Mouse (Mus musculus) hindbrain, embryonic 14.5 days (tissue): Measurements from ENCODE around the gene Nfkb2. TPM values are rescaled to one million over a fixed set of nuclear protein-coding genes. Genes with fewer than 3 reads are reported as not detected.

ENCODE experiments used
- ATAC-seq: fragments of 200-750 bp; cut with Nextera tagmentation; 2 replicates; pipeline ENCODE4 v1.8.0; 2017; ENCODE audit warnings: moderate number of reproducible peaks, mild to moderate bottlenecking, moderate TSS enrichment, moderate library complexity; ENCODE audit not compliant: low FRiP score
- DNase-seq: peaks from one replicate; pipeline ENCODE4 v3.0.0-alpha.2; 2015; ENCODE audit warnings: low spot score
- H3K27ac ChIP-seq: fragments of 300-500 bp; sonication (generic); 2 replicates; pipeline ENCODE4 v1.5.1; 2014; ENCODE audit warnings: mild to moderate bottlenecking, moderate library complexity
- H3K27me3 ChIP-seq: fragments of 300-500 bp; sonication (generic); 2 replicates; pipeline ENCODE4 v1.6.1; 2014; ENCODE audit warnings: mild to moderate bottlenecking, low read length, mixed read lengths; ENCODE audit not compliant: control insufficient read depth, insufficient read depth
- H3K36me3 ChIP-seq: fragments of 300-500 bp; sonication (generic); replicated peaks from 2 replicates; pipeline ENCODE4 v1.6.1; 2014; ENCODE audit not compliant: control insufficient read depth, insufficient read depth
- H3K4me1 ChIP-seq: fragments of 300-500 bp; sonication (generic); replicated peaks from 2 replicates; pipeline ENCODE4 v1.6.1; 2014; ENCODE audit warnings: antibody characterized with exemption, low read length, mixed read lengths; ENCODE audit not compliant: control insufficient read depth, insufficient read depth
- H3K4me2 ChIP-seq: fragments of 300-500 bp; sonication (generic); replicated peaks from 2 replicates; pipeline ENCODE4 v1.6.1; 2014; ENCODE audit warnings: mild to moderate bottlenecking, moderate library complexity
- H3K4me3 ChIP-seq: fragments of 300-500 bp; sonication (generic); replicated peaks from 2 replicates; pipeline ENCODE4 v1.5.1; 2014; ENCODE audit warnings: mild to moderate bottlenecking, low read length
- H3K9ac ChIP-seq: fragments of 300-500 bp; sonication (generic); 2 replicates; pipeline ENCODE4 v1.6.1; 2014
- H3K9me3 ChIP-seq: fragments of 300-500 bp; sonication (generic); 2 replicates; pipeline ENCODE4 v1.6.1; 2016; ENCODE audit warnings: low read length; ENCODE audit not compliant: control insufficient read depth
- WGBS: fragments of 180-500 bp; shearing (Covaris S2); extraction: QIAGEN DNeasy Blood & Tissue Kit; methylation state at CpG from one replicate; pipeline ENCODE4 v1.1.7; 2014; 5-methylcytosine and 5-hydroxymethylcytosine counted together
- polyA plus RNA-seq: library from polyadenylated mRNA; unstranded; fragments of >200 nt; fragmentation: Nextera tagmentation; extraction: Ambion mirVana; gene quantifications from 2 replicates; pipeline ENCODE4 v1.2.1, GENCODE M21; 2014

The Nfkb2 gene
- polyA plus RNA-seq, 1 experiment from 2014 or later: 1.9 TPM

GRCm38 (mm10) chr19:46290535-46291105, 13.5 kb upstream of the Nfkb2 start:
- no peak overlapping the region for H3K27ac ChIP-seq
- H3K9ac ChIP-seq: no peak overlapping the region
- H3K4me2 ChIP-seq: no peak overlapping the region
- no peaks in the 10 kb centered on the region for H3K27me3 ChIP-seq
- DNase-seq (no peak), ATAC-seq (no peak)
- no peak overlapping the region for H3K4me3 ChIP-seq
- H3K36me3 ChIP-seq: peaks cover 22% of the 10 kb centered on the region
- no peaks in the 10 kb centered on the region for H3K4me1 ChIP-seq
- H3K9me3 ChIP-seq: no peaks in the 10 kb centered on the region
- 69% methylated on average over 12 of the region's 12 CpGs for WGBS

- Histone ChIP-seq H3K9me3 (no peaks in the 10 kb centered on the region), H3K4me2 (no peak overlapping the region), H3K27me3 (no peaks in the 10 kb centered on the region), H3K36me3 (no peaks in the 10 kb centered on the region), H3K27ac (no peak overlapping the region), H3K9ac (no peak overlapping the region), H3K4me3 (no peak overlapping the region), H3K4me1 (no peaks in the 10 kb centered on the region)
- 72% methylated on average over 4 of the region's 4 CpGs for WGBS
- no peak for DNase-seq
- ATAC-seq: no peak
These were observed 7.2 kb upstream of the Nfkb2 start for GRCm38 (mm10) chr19:46296938-46297337.

DNA sequence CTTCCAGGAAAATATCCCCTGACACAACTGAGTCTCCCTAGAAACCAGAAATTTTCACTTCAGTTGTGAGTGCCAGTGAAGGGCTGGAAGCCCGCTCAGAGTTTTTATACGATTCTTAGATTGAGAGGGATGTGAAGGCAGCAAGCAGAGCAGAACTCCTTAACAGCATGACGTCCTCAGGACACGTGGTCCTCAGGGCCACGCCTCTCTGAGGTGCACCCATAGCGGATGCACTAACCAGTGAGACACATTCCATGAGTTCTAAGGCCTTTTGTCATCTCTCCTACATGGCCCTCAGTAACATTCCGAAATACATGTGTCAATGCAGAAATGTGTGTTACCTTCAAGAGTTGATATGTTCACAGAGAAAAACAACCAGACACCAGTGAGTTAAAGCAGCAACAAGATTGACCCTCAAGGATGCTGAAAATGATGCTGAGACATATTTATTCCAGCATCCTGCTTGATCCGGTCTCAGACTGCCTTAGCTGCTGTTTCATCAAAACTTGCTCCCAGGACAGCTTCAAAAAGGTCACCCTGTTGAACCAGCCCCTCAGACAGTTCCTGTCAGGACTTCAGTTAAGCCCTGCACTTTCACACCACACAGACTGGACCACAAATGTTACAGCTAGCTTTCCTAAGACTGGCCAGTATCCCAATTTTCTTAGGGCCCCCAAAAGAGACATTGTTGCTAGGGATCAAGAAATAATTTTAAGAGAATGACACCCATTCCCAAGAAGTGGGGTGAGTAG, 3.6 kb upstream of the Nfkb2 start:
- peaks cover 13% of the 10 kb centered on the region for H3K27me3 ChIP-seq
- no peak overlapping the region for H3K4me2 ChIP-seq
- no peaks in the 10 kb centered on the region for H3K36me3 ChIP-seq
- no peak overlapping the region for H3K4me3 ChIP-seq
- DNase-seq (no peak), ATAC-seq (no peak)
- 41% methylated on average over 8 of the region's 8 CpGs for WGBS
- H3K4me1 ChIP-seq: peaks cover 10% of the 10 kb centered on the region; the same call in 1 of the 2 replicates
- H3K9ac ChIP-seq: no peak overlapping the region
- H3K9me3 ChIP-seq: no peaks in the 10 kb centered on the region
- no peak overlapping the region for H3K27ac ChIP-seq

- H3K9ac ChIP-seq: no peak overlapping the region
- DNase-seq: no peak
- peaks cover 10% of the 10 kb centered on the region; the same call in 1 of the 2 replicates for H3K4me1 ChIP-seq
- no peak overlapping the region for H3K27ac ChIP-seq
- H3K36me3 ChIP-seq: no peaks in the 10 kb centered on the region
- peaks cover 32% of the 10 kb centered on the region for H3K27me3 ChIP-seq
- no peak overlapping the region for H3K4me3 ChIP-seq
- 86% methylated on average over 4 of the region's 4 CpGs for WGBS
- no peak overlapping the region for H3K4me2 ChIP-seq
- H3K9me3 ChIP-seq: no peaks in the 10 kb centered on the region
- ATAC-seq: no peak
These were observed 1.6 kb upstream of the Nfkb2 start for GRCm38 (mm10) chr19:46302551-46302950.

GRCm38 (mm10) chr19:46303251-46304215, 587 bp upstream of the Nfkb2 start:
- Histone ChIP-seq H3K9ac (no peak overlapping the region), H3K36me3 (no peaks in the 10 kb centered on the region), H3K27ac (no peak overlapping the region), H3K4me2 (peak overlapping the region; percentile 78), H3K27me3 (peaks cover 42% of the 10 kb centered on the region), H3K4me1 (peaks cover 10% of the 10 kb centered on the region; the same call in 1 of the 2 replicates), H3K9me3 (no peaks in the 10 kb centered on the region), H3K4me3 (peak overlapping the region; percentile 36)
- ATAC-seq (no peak), DNase-seq (no peak)
- 56% methylated on average over 18 of the region's 18 CpGs for WGBS

- no peaks in the 10 kb centered on the region for H3K9me3 ChIP-seq
- H3K9ac ChIP-seq: peak overlapping the region; percentile 29; the same call in 1 of the 2 replicates
- H3K4me3 ChIP-seq: peak overlapping the region; percentile 36
- H3K27ac ChIP-seq: no peak overlapping the region
- DNase-seq (no peak), ATAC-seq (peak; percentile 47; the same call in 1 of the 2 replicates)
- H3K4me2 ChIP-seq: peak overlapping the region; percentile 78
- H3K27me3 ChIP-seq: peaks cover 45% of the 10 kb centered on the region
- peaks cover 10% of the 10 kb centered on the region; the same call in 1 of the 2 replicates for H3K4me1 ChIP-seq
- under 1% methylated on average over 34 of the region's 34 CpGs for WGBS
- no peaks in the 10 kb centered on the region for H3K36me3 ChIP-seq
These were observed 801 bp downstream of the Nfkb2 start for GRCm38 (mm10) chr19:46304908-46305333.

DNA sequence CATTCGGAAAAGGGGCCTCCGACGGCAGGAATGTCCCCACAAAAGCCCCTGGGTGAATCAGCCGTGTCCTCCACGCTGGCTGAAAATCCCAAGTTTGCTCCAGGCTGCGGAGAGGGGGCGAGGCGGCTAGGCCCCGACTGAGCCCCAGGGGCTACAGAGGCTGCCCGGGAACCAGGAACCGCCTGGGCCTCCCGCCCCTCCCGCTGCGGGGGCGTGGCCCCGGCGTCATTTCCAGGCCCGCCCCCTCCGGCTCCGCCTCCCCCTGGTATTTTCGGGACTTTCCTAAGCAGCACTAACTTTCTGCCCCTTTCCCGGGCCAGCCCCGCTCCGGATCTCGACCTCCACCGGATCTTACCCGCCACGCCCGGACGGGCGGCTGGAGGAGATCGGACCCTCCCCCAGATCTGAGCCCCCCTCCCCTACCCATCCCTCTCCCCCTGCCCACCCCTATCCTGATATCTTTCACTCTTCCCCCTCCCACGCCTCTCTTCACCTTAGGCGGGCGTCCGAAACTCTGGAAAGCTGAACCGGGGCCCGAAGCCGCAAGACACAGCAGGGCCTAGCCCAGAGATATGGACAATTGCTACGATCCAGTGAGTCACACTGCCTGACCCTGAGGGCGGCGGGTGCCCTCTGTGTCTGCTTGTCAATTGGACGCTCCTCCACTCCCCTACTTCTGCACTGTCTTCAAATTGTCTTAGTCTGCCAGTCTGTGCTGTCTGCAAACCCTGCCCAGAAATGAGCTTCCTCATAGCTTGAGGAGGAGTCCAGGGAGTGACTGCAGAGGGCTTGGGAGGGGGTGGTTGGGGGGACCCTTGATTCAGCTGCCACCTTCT, 1.5 kb downstream of the Nfkb2 start:
- peaks cover 45% of the 10 kb centered on the region for H3K27me3 ChIP-seq
- peak overlapping the region; percentile 78 for H3K4me2 ChIP-seq
- peak overlapping the region; percentile 36 for H3K4me3 ChIP-seq
- H3K9ac ChIP-seq: peak overlapping the region; percentile 29; the same call in 1 of the 2 replicates
- H3K4me1 ChIP-seq: peaks cover 10% of the 10 kb centered on the region; the same call in 1 of the 2 replicates
- WGBS: 2% methylated on average over 39 of the region's 43 CpGs
- H3K36me3 ChIP-seq: no peaks in the 10 kb centered on the region
- H3K9me3 ChIP-seq: no peaks in the 10 kb centered on the region
- H3K27ac ChIP-seq: no peak overlapping the region
- DNase-seq (peak; percentile 66), ATAC-seq (peak; percentile 25)

- peak overlapping the region; percentile 36; the same call in 1 of the 2 replicates for H3K4me3 ChIP-seq
- H3K27me3 ChIP-seq: peaks cover 45% of the 10 kb centered on the region
- H3K9me3 ChIP-seq: no peaks in the 10 kb centered on the region
- 0 out of 2 replicates have a peak, but pooled peaks cover under 1% of the 10 kb centered on the region for H3K36me3 ChIP-seq
- WGBS: 63% methylated on average over 5 of the region's 5 CpGs
- no peak overlapping the region for H3K9ac ChIP-seq
- ATAC-seq (no peak), DNase-seq (no peak)
- peak overlapping the region; percentile 78 for H3K4me2 ChIP-seq
- H3K27ac ChIP-seq: no peak overlapping the region
- H3K4me1 ChIP-seq: peaks cover 10% of the 10 kb centered on the region; the same call in 1 of the 2 replicates
These were observed 2.1 kb downstream of the Nfkb2 start for GRCm38 (mm10) chr19:46306268-46306610.
